In genomic region chr17:48119656-48120055, GRCm38 (mm10) we compare ENCODE assay signal across 9 mouse cellular contexts. TPM values are rescaled to one million over a fixed set of nuclear protein-coding genes. Genes with fewer than 3 reads are reported as not detected.
A peak's percentile ranks its signal among the peaks of the same experiment; 100 is the strongest.
DNase-seq lines count a peak whose midpoint lies in the region; ATAC-seq and TF ChIP-seq lines count a peak whose summit lies in the region.
"Had no signal": no experiment of that assay in that cellular context is flagged by ENCODE, and none has a peak within 500 bp of the region (broad histone marks: within the 10 kb centered on the region; RNA-seq: fewer than 3 reads in every experiment).

No protein-coding gene starts in this region.

- DNase-seq in CD4-positive, CD25-positive, alpha-beta regulatory T cell, adult 2 months (ENCODE audit: low read depth, low spot score): peak; percentile 80
- peak; percentile 78 to 84 for DNase-seq in adrenal gland, adult 18-20 months (ENCODE audit: low spot score in 2 of 2)
- peak; percentile 88 for DNase-seq in embryo, embryonic 10 days (ENCODE audit: low spot score)
- DNase-seq in gastrocnemius, postnatal 36 days: peak; percentile 65 to 75
- DNase-seq in kidney, postnatal 36 days: peak; percentile 62 to 90
- peak; percentile 92 for DNase-seq in lung, embryonic 14.5 days
- peak; percentile 95 for DNase-seq in retina, embryonic 14.5 days (ENCODE audit: low spot score)
- peak; percentile 47 for DNase-seq in urinary bladder, postnatal 10 days (ENCODE audit: low spot score)

- H3K4me3 ChIP-seq in lung, embryonic 14.5 days (ENCODE audit: low read depth, low read length): no peak overlapping the region

- H3K4me2 ChIP-seq in lung, embryonic 14.5 days: no peak overlapping the region

- intact Hi-C loops in gastrocnemius, postnatal 36 days (cut with DNase I): no loop called here

- no peaks in the 10 kb centered on the region for H3K36me3 ChIP-seq in lung, embryonic 14.5 days (ENCODE audit: insufficient read depth)

- peak; percentile 97 for TF ChIP-seq CTCF in lung, embryonic 14.5 days (IDR thresholded peaks at IDR 0.05; ENCODE audit: low read depth)

- no peaks in the 10 kb centered on the region for H3K27me3 ChIP-seq in lung, embryonic 14.5 days (ENCODE audit: insufficient read depth, low read length)

- no peaks in the 10 kb centered on the region for H3K9me3 ChIP-seq in lung, embryonic 14.5 days (ENCODE audit: low read depth, low read length)

- WGBS in lung, embryonic 14.5 days: 22% methylated on average over 3 of the region's 3 CpGs

- H3K4me1 ChIP-seq in lung, embryonic 14.5 days (ENCODE audit: insufficient read depth): no peaks in the 10 kb centered on the region

- H3K27ac ChIP-seq in lung, embryonic 14.5 days (ENCODE audit: low read depth): no peak overlapping the region

- H3K9ac ChIP-seq in lung, embryonic 14.5 days: no peak overlapping the region

- peak; percentile 76 for ATAC-seq in lung, embryonic 14.5 days (ENCODE audit: insufficient read depth)

RNA-seq across cellular contexts. Expression of gene 9830107B12Rik, which starts 26.4 kb away (rescaled TPM):
- not detected for total RNA-seq in adrenal gland, adult 18-20 months (2021)
- total RNA-seq in gastrocnemius, postnatal 36 days (2021): not detected
- not detected in 2 replicates for polyA plus RNA-seq in lung, embryonic 14.5 days (2014; fragmentation: Nextera tagmentation; extraction: Ambion mirVana)
- polyA plus RNA-seq: heart, embryonic 14.5 days had no signal

RNA-seq across cellular contexts. Expression of gene 1700067P10Rik, which starts 30.5 kb away (rescaled TPM):
- total RNA-seq in adrenal gland, adult 18-20 months (2021): not detected
- total RNA-seq in gastrocnemius, postnatal 36 days (2021): not detected
- polyA plus RNA-seq in lung, embryonic 14.5 days (2014; fragmentation: Nextera tagmentation; extraction: Ambion mirVana): not detected in 2 replicates
- polyA plus RNA-seq: heart, embryonic 14.5 days had no signal

RNA-seq across cellular contexts. Expression of gene A530064D06Rik, which starts 47.4 kb away (rescaled TPM):
- under 1 TPM in 1 of 2 experiments, not detected in 1; 0.26 TPM for total RNA-seq in adrenal gland, adult 18-20 months (2021)
- not detected for total RNA-seq in gastrocnemius, postnatal 36 days (2021)
- polyA plus RNA-seq in lung, embryonic 14.5 days (2014; fragmentation: Nextera tagmentation; extraction: Ambion mirVana): not detected in 2 replicates
- polyA plus RNA-seq: heart, embryonic 14.5 days had no signal
